Mouse (Mus musculus) ES-Bruce4 (cell line): ENCODE data around the gene H1foo. TPM values are rescaled to one million over a fixed set of nuclear protein-coding genes. Genes with fewer than 3 reads are reported as not detected.

Experiments
- H3K27ac ChIP-seq: 2 replicates; pipeline ENCODE4 v1.5.1; 2012; ENCODE audit warnings: low read length, inconsistent platforms; ENCODE audit not compliant: insufficient read depth
- H3K27me3 ChIP-seq: 2 replicates; pipeline ENCODE4 v1.6.1; 2012; ENCODE audit warnings: mild to moderate bottlenecking, low read length, inconsistent platforms; ENCODE audit not compliant: control insufficient read depth, poor library complexity, insufficient read depth, severe bottlenecking
- H3K36me3 ChIP-seq: 2 replicates; pipeline ENCODE4 v1.6.1; 2012; ENCODE audit warnings: inconsistent platforms, mild to moderate bottlenecking, low read length, moderate library complexity; ENCODE audit not compliant: control insufficient read depth, poor library complexity, insufficient read depth, severe bottlenecking
- H3K4me1 ChIP-seq: one replicate; pipeline ENCODE4 v1.8.1; 2011; ENCODE audit warnings: low read length; ENCODE audit not compliant: control insufficient read depth, insufficient read depth
- H3K4me3 ChIP-seq: 2 replicates; pipeline ENCODE4 v1.5.1; 2011; ENCODE audit warnings: low read depth, mild to moderate bottlenecking, low read length
- H3K9ac ChIP-seq: 2 replicates; pipeline ENCODE4 v1.6.1; 2012; ENCODE audit warnings: low read depth, mild to moderate bottlenecking, inconsistent platforms; ENCODE audit not compliant: poor library complexity, severe bottlenecking
- H3K9me3 ChIP-seq: replicated peaks from 2 replicates; pipeline ENCODE4 v1.6.1; 2012; ENCODE audit warnings: mild to moderate bottlenecking, low read length, inconsistent platforms; ENCODE audit not compliant: control insufficient read depth, poor library complexity, insufficient read depth, severe bottlenecking
- CTCF ChIP-seq: IDR thresholded peaks from one replicate; pipeline ENCODE4 v1.8.1; 2011; ENCODE audit warnings: low read depth, low read length
- EP300 ChIP-seq: IDR thresholded peaks from 2 replicates; pipeline ENCODE4 v1.6.1; 2011; ENCODE audit warnings: low read depth, low read length; ENCODE audit not compliant: insufficient read depth
- POLR2A ChIP-seq: IDR thresholded peaks from one replicate; pipeline ENCODE4 v1.8.1; 2011; ENCODE audit warnings: low read length; ENCODE audit not compliant: insufficient read depth
- polyA plus RNA-seq: library from polyadenylated mRNA; stranded (reverse); fragments of >200 nt; gene quantifications from 2 replicates; pipeline ENCODE4 v1.2.4, GENCODE M21; 2011; ENCODE audit warnings: low read depth; ENCODE audit not compliant: missing spikeins, insufficient read depth, insufficient read length

H1foo gene
- polyA plus RNA-seq, 1 experiment = not detected

DNA sequence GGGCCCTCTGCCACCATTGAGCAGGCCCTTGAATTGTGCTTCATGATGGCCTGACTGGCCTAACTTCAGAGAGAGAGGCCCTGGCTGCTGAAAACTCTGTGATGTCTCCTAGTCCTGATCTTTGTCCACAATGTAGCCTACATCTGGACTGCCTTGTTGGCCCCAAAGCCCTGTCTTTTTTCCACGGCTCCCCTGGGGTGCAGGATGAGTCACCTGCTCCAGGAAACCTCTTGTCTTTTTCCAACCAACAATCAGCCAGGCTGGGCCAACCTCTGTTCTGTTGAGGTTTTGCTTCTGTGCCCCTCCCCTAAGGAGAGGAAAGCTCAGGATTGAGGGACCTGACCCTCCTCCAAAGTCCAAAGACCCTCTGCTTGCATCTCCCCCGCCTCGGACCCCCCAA, 17.0 kb downstream of the H1foo start:
- Histone ChIP-seq H3K9ac (no peak overlapping the region), H3K9me3 (no peaks in the 10 kb centered on the region), H3K27me3 (no peaks in the 10 kb centered on the region), H3K4me3 (no peak overlapping the region), H3K4me1 (no peaks in the 10 kb centered on the region), H3K27ac (no peak overlapping the region), H3K36me3 (no peaks in the 10 kb centered on the region)
- TF ChIP-seq POLR2A (no peak), CTCF (no peak), EP300 (no peak)

DNA sequence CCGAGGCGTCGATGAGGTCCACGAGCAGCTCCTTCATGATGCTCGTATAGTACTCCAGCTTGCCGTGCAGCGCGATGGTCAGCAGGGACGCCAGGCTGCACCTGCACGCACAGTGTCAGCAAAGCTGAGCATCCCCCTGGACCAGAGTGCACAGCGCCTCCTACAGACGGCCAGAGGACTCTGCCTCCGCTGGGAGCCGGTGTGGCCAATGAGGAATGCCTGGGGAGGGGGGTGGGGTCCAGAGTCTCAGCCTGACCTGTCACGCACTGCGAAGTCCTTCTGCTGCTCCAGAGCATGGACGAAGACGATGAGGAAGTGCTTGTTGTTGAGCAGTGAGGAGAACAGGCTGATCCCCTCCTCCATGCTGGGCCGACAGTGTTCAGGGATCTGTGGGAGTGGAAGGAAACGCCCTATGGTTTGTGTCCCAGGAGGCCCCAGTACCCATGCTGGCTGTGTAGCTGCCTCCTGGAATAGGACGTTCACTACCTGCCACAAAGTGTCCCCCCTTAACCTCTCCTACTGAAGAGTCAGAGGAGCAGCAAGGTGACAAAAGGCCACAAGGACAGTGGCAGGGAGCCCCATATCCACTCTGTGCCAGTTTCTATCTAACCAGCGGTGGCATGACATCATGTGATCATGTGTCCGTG, 17.8 kb downstream of the H1foo start:
- Histone ChIP-seq H3K4me3 (no peak overlapping the region), H3K27me3 (no peaks in the 10 kb centered on the region), H3K9me3 (no peaks in the 10 kb centered on the region), H3K36me3 (no peaks in the 10 kb centered on the region), H3K27ac (no peak overlapping the region), H3K9ac (no peak overlapping the region), H3K4me1 (no peaks in the 10 kb centered on the region)
- TF ChIP-seq POLR2A = no peak
- TF ChIP-seq EP300 = no peak
- peak; percentile 82 for TF ChIP-seq CTCF

DNA sequence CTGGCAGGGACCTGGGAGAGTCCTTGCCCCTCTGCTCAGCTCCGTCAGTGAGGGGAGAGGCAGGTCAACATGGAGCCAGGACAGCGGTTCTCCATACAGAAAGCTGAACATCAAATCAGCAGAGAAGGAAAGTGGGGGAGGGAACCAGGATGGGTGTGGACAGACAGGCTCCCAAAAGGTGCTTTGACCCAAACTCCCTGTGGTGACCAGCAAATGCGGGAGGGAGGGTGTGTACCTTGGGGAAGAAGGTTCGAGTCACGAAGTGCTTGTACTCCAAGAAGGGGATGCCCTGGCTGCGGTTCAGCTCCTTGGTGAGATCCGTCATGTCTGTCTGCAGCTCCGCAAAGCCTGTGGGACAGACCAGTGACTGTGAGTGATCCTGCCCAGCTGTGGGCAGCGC, 18.9 kb downstream of the H1foo start:
- Histone ChIP-seq H3K27me3 (no peaks in the 10 kb centered on the region), H3K4me3 (no peak overlapping the region), H3K9ac (no peak overlapping the region), H3K27ac (no peak overlapping the region), H3K4me1 (no peaks in the 10 kb centered on the region), H3K9me3 (no peaks in the 10 kb centered on the region), H3K36me3 (no peaks in the 10 kb centered on the region)
- TF ChIP-seq CTCF (no peak), EP300 (no peak), POLR2A (no peak)

DNA sequence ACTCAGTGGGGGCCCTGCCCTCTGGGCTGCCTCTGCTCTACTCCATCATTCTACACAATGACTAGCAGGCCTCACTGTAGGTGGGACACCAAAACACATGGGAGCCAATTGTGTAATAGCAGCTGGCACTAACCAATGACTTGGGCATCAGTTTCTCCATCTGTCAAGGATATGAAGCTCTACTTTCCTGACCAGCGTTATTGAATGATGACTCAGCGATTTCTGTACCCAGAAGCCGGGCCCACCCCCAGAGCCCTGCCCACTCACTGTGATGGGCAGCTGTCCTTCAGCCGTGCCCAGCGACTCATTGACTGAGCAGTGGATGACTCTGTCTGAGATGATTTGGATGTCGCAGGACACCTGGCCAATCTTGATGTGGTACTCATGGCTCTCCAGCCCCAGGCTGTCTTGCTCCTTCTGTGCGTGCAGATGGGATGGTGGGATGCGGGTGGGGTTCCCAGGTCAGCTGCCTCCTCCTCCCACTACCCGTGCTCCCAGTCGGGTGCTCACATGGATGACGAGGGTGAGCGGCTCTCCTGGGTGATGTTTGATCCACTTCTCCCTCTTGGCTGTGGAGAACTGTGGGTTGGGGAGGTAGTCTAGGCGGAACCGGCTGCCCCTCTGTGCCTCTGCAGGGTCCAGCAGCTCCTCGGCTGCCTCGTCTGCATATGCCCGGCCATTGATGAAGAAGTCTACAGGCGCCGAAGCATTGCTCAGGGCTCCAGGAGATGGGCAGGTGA, 21.7 kb downstream of the H1foo start:
- Histone ChIP-seq H3K27ac (no peak overlapping the region), H3K36me3 (no peaks in the 10 kb centered on the region), H3K9me3 (no peaks in the 10 kb centered on the region), H3K4me1 (no peaks in the 10 kb centered on the region), H3K9ac (no peak overlapping the region), H3K4me3 (no peak overlapping the region), H3K27me3 (no peaks in the 10 kb centered on the region)
- TF ChIP-seq POLR2A = no peak

DNA sequence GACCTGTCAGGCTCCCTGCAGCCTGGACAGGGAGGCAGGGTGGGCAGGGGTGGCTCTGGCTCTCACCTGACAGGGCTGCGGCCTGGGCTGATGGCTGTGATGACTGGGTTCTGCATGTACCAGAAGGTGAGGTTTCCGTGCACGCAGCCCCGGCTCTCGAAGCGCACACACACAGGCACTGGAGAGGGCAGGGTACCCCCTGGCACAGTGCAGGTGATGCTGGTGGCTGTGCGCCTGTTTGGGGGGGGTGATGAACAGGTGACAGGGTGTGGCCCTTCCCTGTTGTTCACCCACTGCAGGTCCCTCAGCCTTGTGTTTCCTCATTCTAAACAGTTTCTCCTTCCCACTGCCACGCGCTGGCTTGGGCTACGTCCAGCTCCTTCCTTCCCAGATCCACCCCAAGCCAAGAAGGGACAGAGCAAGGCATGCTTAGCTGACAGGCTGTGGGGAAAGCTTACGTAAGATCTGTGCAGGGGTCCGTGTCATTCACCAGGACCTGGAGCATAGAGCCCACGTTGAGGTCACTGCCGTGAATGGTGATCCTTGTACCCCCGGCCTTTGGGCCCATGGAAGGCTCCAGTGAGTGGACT, 22.6 kb downstream of the H1foo start:
- Histone ChIP-seq H3K27ac (no peak overlapping the region), H3K9me3 (no peaks in the 10 kb centered on the region), H3K4me3 (no peak overlapping the region), H3K4me1 (no peaks in the 10 kb centered on the region), H3K36me3 (no peaks in the 10 kb centered on the region), H3K9ac (no peak overlapping the region), H3K27me3 (no peaks in the 10 kb centered on the region)
- TF ChIP-seq POLR2A = no peak
- TF ChIP-seq CTCF = no peak
- no peak for TF ChIP-seq EP300

DNA sequence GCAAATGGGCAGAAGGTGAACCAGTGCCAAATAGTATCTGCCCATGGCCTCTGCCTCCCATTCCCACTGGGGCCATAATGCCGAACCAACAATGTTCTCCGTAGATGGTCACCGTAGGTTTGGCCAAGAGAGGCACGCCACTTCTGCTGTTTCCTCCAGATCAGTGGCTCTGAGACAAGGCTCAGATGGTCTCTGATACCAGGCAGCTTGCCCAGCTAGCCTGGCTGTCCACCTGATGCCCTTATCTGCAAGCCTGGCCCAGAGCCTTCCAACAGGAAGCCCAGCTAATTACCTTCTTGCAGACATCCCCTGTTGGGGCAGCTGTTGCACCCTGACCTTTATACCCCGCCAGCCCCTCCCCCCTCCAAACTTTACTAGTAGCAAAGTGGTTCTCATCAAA, 23.3 kb downstream of the H1foo start:
- Histone ChIP-seq H3K4me3 (no peak overlapping the region), H3K9ac (no peak overlapping the region), H3K27me3 (no peaks in the 10 kb centered on the region), H3K36me3 (no peaks in the 10 kb centered on the region), H3K9me3 (no peaks in the 10 kb centered on the region), H3K27ac (no peak overlapping the region), H3K4me1 (no peaks in the 10 kb centered on the region)
- TF ChIP-seq EP300 (no peak), POLR2A (no peak), CTCF (no peak)
